ENCODE assay signal across 11 mouse cellular contexts in the genomic region with DNA sequence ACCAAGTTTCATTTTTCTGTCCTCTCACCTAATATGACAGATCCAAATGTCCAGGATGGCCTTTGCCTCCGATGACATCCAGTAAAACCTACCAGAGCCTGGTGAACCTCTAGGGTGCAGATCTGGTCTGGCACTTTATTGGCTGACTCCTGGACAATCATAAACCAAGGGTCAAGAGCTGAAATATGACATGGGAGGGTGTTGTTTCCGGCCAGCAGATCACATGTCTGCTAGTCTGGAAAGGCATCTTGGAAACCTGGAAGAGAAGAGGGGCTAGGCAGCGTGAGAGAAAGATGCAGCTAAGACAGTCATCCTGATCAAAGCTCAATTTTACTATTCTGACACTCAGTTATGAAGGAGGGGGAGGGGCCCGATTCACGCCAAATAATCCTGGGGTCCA. TPM values are rescaled to one million over a fixed set of nuclear protein-coding genes. Genes with fewer than 3 reads are reported as not detected.
"Had no signal": no experiment of that assay in that cellular context is flagged by ENCODE, and none has a peak within 500 bp of the region (broad histone marks: within the 10 kb centered on the region; RNA-seq: fewer than 3 reads in every experiment).

A gene (minus strand): TSS at position 153 of the 400 bp plus-strand sequence.

RNA-seq across cellular contexts. Expression of the gene that starts here (rescaled TPM):
- total RNA-seq: megakaryocyte, adult 5-6 weeks had no signal
- polyA plus RNA-seq: limb, embryonic 13.5 days; liver, embryonic 13.5 days; liver, embryonic 16.5 days; lung, embryonic 14.5 days; lung, postnatal 0 days; macrophage; midbrain, embryonic 12.5 days; midbrain, embryonic 15.5 days; neural tube, embryonic 12.5 days; neural tube, embryonic 15.5 days had no signal
